Mouse (Mus musculus) liver, embryonic 12.5 days (tissue): Measurements from ENCODE around the gene Tpo. TPM values are rescaled to one million over a fixed set of nuclear protein-coding genes. Genes with fewer than 3 reads are reported as not detected.

Experiments
- ATAC-seq: fragments of 200-750 bp; cut with Nextera tagmentation; 2 replicates; pipeline ENCODE4 v1.8.0; 2017; ENCODE audit warnings: moderate number of reproducible peaks, mild to moderate bottlenecking, moderate library complexity
- H3K27ac ChIP-seq: fragments of 300-500 bp; sonication (generic); 2 replicates; pipeline ENCODE4 v1.5.1; 2016; ENCODE audit warnings: mild to moderate bottlenecking
- H3K27me3 ChIP-seq: fragments of 300-500 bp; sonication (generic); replicated peaks from 2 replicates; pipeline ENCODE4 v1.6.1; 2016; ENCODE audit warnings: mild to moderate bottlenecking, moderate library complexity
- H3K36me3 ChIP-seq: fragments of 300-500 bp; sonication (generic); 2 replicates; pipeline ENCODE4 v1.6.1; 2016; ENCODE audit warnings: mild to moderate bottlenecking, moderate library complexity
- H3K4me1 ChIP-seq: fragments of 300-500 bp; sonication (generic); 2 replicates; pipeline ENCODE4 v1.6.1; 2016
- H3K4me2 ChIP-seq: fragments of 300-500 bp; sonication (generic); 2 replicates; pipeline ENCODE4 v1.6.1; 2016; ENCODE audit warnings: mild to moderate bottlenecking, moderate library complexity
- H3K4me3 ChIP-seq: fragments of 300-500 bp; sonication (generic); 2 replicates; pipeline ENCODE4 v1.5.1; 2016; ENCODE audit warnings: mild to moderate bottlenecking, moderate library complexity
- H3K9ac ChIP-seq: fragments of 300-500 bp; sonication (generic); 2 replicates; pipeline ENCODE4 v1.6.1; 2016; ENCODE audit warnings: mild to moderate bottlenecking, moderate library complexity
- H3K9me3 ChIP-seq: fragments of 300-500 bp; sonication (generic); replicated peaks from 2 replicates; pipeline ENCODE4 v1.6.1; 2016; ENCODE audit warnings: mild to moderate bottlenecking, moderate library complexity
- WGBS: fragments of 180-500 bp; shearing (Covaris S2); methylation state at CpG from one replicate; pipeline ENCODE4 v1.1.7; 2016; ENCODE audit not compliant: insufficient replicate concordance; 5-methylcytosine and 5-hydroxymethylcytosine counted together
- polyA plus RNA-seq: library from polyadenylated mRNA; unstranded; fragments of >200 nt; fragmentation: Nextera tagmentation; extraction: Ambion mirVana; gene quantifications from 2 replicates; pipeline ENCODE4 v1.2.1, GENCODE M21; 2016

Gene Tpo
- polyA plus RNA-seq, 1 experiment from 2014 or later: not detected

DNA sequence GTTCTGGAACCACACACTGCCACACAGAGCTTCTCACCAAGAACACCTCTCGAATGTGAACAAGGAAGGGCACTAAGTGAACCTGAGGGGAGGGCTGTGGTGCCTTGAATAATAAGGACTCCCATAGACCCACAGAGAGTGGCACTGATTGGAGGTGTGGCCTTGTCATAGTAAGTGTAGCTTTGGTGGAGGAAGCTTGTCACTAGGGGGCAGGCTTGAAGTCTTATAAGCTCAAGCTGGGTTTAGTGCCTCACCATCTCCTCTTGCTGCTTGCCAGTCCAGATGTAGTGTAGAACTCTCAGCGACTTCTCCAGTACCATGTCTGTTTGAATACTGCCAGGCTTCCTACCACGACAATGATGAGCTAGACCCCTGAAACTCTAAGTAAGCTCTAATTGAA, 9.7 kb upstream of the Tpo start:
- no peaks in the 10 kb centered on the region for H3K36me3 ChIP-seq
- H3K9ac ChIP-seq: no peak overlapping the region
- H3K9me3 ChIP-seq: no peaks in the 10 kb centered on the region
- no peaks in the 10 kb centered on the region for H3K27me3 ChIP-seq
- ATAC-seq: no peak
- H3K4me2 ChIP-seq: no peak overlapping the region
- H3K27ac ChIP-seq: no peak overlapping the region
- no peak overlapping the region for H3K4me3 ChIP-seq
- no peaks in the 10 kb centered on the region for H3K4me1 ChIP-seq
- 38% methylated on average over 3 of the region's 3 CpGs for WGBS

DNA sequence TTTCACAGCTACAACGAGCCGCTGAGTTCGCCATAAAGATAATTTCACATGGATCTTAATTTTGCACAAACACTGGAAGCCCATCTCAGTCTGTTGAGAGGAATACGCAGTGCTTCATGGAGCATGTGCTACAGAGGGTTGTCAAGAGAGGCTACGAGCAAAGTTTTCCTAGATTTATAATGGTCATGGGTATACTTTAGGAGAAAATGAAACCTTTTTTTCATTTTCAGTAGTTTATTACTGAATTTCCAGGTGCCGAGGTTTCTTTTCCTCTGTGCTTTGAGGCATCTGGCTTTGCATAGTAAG, 3.1 kb downstream of the Tpo start:
- Histone ChIP-seq H3K27me3 (no peaks in the 10 kb centered on the region), H3K4me1 (no peaks in the 10 kb centered on the region), H3K4me2 (no peak overlapping the region), H3K9ac (no peak overlapping the region), H3K4me3 (no peak overlapping the region), H3K36me3 (no peaks in the 10 kb centered on the region), H3K27ac (no peak overlapping the region), H3K9me3 (no peaks in the 10 kb centered on the region)
- ATAC-seq: no peak
- 64% methylated on average over 6 of the region's 6 CpGs for WGBS

DNA sequence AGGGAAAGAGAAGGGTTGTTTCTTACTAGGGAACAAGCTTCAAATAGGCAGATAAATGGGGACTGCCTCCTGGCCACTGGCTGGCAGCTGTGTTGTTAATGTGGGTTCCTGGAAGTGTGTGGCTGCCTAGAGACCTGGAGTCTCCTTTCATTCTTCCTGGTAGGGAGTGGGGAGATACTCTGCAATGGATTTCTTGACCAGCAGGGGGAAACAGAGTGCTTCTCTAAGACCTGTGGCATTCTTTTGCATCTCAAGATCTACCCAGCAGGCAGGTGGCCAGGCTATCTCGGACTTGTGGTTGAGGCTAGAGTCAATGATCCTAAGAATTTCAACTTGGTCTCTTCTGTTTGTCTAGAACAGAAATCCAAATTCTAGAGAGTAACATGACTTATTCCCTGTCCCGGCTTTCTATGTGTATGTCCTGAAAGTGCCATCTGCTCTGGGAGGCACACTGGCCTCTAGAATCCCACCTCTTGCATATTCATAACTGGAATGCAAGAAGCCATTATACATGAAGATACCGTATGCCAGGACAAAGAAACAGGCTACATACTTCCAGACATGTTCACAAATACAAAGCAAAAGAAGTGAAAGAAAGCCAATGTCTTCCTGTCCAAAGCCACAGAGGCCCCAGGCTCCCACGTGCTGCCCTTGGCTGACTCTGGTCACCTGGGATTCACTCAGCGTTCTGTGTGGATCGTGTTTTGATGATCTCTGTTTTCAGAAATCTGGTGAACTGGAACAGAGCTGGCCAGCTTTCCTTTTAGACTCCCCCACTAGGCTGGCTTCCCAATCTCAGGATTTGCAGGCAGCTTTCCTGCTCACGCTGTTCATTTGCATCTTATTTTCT, 3.6 kb downstream of the Tpo start:
- Histone ChIP-seq H3K4me2 (no peak overlapping the region), H3K27ac (no peak overlapping the region), H3K9ac (no peak overlapping the region), H3K36me3 (no peaks in the 10 kb centered on the region), H3K9me3 (no peaks in the 10 kb centered on the region), H3K4me1 (no peaks in the 10 kb centered on the region), H3K4me3 (no peak overlapping the region), H3K27me3 (no peaks in the 10 kb centered on the region)
- no peak for ATAC-seq
- WGBS: 52% methylated on average over 7 of the region's 7 CpGs

DNA sequence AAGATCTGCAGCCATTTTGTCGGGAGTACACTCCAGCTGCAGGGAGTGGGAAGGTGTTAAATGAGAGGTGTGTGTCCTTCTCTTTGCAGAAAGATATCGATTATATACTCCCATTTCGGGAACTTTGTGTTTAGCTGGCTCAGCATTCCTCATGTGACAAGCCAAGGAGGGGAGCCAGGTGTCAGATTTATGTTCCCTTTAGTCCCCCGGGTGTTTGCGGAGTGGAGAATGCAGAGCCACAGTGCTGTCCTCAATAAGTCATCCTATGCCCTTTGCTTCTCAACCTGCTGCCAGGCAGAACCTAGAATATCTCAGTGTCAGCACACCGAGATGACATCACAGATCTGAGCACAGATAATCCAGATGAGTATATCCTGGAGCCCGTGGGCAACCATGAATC, 10.1 kb downstream of the Tpo start:
- no peak overlapping the region for H3K4me3 ChIP-seq
- H3K36me3 ChIP-seq: no peaks in the 10 kb centered on the region
- no peak overlapping the region for H3K4me2 ChIP-seq
- H3K4me1 ChIP-seq: no peaks in the 10 kb centered on the region
- ATAC-seq: no peak
- 58% methylated on average over 7 of the region's 7 CpGs for WGBS
- no peaks in the 10 kb centered on the region for H3K27me3 ChIP-seq
- no peaks in the 10 kb centered on the region for H3K9me3 ChIP-seq
- no peak overlapping the region for H3K27ac ChIP-seq
- no peak overlapping the region for H3K9ac ChIP-seq

DNA sequence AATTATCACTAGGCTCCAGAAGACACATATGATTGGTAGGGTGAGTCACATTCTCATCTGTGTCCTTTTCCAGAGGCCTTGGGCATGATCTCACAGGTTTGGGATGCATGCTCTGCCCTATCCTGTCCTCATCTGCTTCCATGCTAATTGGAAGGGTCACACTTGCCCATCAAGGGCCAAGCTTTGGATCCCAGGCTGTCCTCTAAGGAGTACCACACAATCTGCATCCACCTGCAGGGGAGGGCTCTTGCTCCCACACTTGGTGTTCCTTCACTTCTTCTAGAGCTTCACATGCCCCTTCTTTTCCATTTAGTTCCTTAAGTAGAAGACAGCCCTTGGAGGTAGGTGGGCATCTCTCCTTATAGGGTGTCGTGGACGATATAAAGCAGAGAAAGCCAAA, 20.2 kb downstream of the Tpo start:
- Histone ChIP-seq H3K9me3 (no peaks in the 10 kb centered on the region), H3K36me3 (no peaks in the 10 kb centered on the region), H3K27ac (no peak overlapping the region), H3K9ac (no peak overlapping the region), H3K4me1 (no peaks in the 10 kb centered on the region), H3K27me3 (no peaks in the 10 kb centered on the region), H3K4me3 (no peak overlapping the region), H3K4me2 (no peak overlapping the region)
- ATAC-seq: no peak
- WGBS: 59% methylated on average over 2 of the region's 2 CpGs

DNA sequence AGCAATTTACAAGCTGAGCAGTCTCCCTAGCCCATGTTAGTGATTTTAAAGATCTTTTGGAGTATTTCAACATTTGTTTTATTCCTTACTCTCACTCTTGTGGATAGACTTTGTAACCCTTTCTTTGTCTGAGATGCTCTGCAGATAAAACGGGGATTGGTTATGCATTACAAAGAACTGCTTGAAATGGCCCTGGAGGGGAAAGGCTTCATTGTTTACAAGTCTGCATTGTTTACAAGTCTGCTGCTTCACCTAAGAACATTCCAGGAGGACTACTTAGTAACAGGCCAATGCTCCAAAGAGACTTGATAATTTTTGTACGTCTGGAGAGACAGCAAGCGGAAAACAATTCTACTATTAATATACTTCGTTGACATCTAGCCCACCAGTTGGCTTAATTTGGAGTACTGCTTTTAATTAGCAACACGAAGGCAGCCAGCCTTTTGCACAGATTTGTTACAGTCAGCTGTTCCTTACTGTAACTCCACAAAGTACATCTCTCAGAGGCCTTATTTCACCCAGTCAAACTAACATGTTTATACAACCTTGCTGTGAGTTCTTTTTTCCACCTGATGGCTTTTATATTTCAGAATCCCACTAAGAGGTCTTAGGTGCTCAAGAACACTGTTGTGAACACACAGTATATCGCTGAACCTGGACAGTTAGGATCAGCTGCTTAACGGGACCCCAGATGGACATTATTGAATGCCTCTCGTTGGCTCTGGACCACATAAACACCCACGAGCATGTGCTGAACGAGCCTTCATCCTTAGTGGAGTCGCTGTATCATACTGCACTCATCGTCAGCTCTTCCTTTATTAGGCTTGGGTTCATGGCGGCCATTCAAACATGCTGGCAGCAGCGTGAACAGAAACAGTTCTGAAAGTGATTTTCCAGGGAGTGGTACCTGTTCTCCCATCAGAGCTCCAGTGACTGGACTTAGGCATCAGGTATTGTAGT, 22.5 kb downstream of the Tpo start:
- Histone ChIP-seq H3K27ac (no peak overlapping the region), H3K36me3 (no peaks in the 10 kb centered on the region), H3K9ac (no peak overlapping the region), H3K4me1 (no peaks in the 10 kb centered on the region), H3K4me3 (no peak overlapping the region), H3K27me3 (no peaks in the 10 kb centered on the region), H3K9me3 (no peaks in the 10 kb centered on the region), H3K4me2 (no peak overlapping the region)
- no peak for ATAC-seq
- 64% methylated on average over 14 of the region's 14 CpGs for WGBS

DNA sequence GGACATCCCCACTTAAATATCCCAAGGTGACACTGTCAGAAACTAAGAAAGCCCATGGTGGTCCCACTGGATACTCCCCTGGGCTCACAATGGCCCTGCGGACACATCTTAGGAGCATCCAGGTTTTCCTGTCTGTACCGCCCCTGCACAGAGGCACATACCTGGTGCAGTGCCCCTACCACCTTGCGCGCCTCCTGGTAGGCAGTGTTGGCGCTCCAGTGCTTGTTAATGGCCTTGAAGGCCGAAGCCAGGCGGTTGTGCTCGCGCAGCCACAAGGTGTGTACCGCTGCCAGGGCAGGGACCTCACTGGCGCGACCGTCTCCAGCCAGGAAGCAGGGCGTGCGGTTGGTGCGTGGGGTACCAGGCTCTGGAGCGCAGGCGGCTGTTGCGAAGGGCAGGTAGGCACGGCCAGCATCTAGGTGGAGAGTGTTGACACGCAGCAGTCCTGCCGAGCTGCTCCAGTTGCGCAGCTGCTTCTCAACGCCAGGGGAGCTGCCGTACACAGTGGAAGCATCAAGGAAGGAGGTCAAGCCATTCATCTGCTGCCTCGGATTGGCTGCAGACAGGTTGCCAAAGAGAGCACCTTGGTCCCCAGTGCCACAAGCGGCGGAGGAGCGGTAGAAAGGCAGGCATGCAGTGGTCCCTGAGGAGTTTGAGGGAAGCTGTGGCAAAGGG, 29.4 kb downstream of the Tpo start:
- no peak overlapping the region for H3K4me3 ChIP-seq

DNA sequence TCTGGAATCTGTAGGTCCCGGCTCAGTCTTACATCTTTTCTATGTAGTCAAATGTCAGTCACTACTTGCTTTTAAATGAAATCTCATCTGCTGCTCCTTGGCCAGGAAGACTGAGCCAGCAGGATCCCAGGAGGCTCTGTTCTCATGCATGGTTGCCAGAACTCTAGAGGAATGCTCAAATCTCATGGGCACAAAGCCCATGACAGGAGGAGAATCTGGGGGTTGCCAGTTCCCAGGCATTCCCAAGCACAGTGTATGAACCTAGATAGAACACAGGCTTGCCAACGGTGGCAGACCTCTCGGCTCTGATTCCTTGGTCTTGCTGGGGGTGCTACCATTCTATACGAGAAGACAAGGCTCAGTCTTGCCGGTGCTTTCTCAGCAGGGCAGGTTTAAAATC, 40.3 kb downstream of the Tpo start:
- no peak overlapping the region for H3K9ac ChIP-seq
- no peak for ATAC-seq
- no peak overlapping the region for H3K27ac ChIP-seq
- WGBS: 71% methylated on average over 5 of the region's 5 CpGs
- H3K4me3 ChIP-seq: no peak overlapping the region
- H3K9me3 ChIP-seq: 0 out of 2 replicates have a peak, but pooled peaks cover 3% of the 10 kb centered on the region
- no peaks in the 10 kb centered on the region for H3K36me3 ChIP-seq
- no peaks in the 10 kb centered on the region for H3K4me1 ChIP-seq
- no peaks in the 10 kb centered on the region for H3K27me3 ChIP-seq
- H3K4me2 ChIP-seq: no peak overlapping the region

More for the DNA sequence above, 29.4 kb downstream of the Tpo start:
- no peak for ATAC-seq
- H3K9ac ChIP-seq: no peak overlapping the region
- no peaks in the 10 kb centered on the region for H3K4me1 ChIP-seq
- no peaks in the 10 kb centered on the region for H3K36me3 ChIP-seq
- peaks cover 7% of the 10 kb centered on the region for H3K27me3 ChIP-seq
- H3K4me2 ChIP-seq: no peak overlapping the region
- no peaks in the 10 kb centered on the region for H3K9me3 ChIP-seq
- no peak overlapping the region for H3K27ac ChIP-seq
- 25% methylated on average over 29 of the region's 29 CpGs for WGBS

DNA sequence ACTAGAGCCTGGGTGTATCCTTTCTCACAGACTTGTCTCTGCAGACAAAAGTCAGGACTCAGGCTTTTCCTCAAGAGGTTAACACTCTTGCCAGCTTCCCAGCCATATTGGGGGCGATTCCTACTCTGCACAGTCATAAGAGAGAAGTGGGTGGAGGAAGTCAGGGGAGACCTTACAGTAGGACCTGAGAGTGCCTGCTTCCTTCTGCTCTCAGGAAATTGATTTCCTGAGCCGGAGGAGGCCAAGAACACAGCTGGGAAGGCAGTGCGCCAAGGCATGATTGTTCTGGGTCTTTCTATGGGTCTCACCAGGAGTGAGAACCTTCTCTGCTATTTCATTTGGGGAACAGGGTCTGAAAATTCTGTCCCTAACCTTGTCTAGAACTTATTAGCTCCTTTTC, 48.5 kb downstream of the Tpo start:
- Histone ChIP-seq H3K4me2 (no peak overlapping the region), H3K36me3 (no peaks in the 10 kb centered on the region), H3K9ac (no peak overlapping the region), H3K9me3 (no peaks in the 10 kb centered on the region), H3K4me1 (no peaks in the 10 kb centered on the region), H3K4me3 (no peak overlapping the region), H3K27me3 (no peaks in the 10 kb centered on the region), H3K27ac (no peak overlapping the region)
- ATAC-seq: no peak
- 50% methylated on average over 3 of the region's 3 CpGs for WGBS

DNA sequence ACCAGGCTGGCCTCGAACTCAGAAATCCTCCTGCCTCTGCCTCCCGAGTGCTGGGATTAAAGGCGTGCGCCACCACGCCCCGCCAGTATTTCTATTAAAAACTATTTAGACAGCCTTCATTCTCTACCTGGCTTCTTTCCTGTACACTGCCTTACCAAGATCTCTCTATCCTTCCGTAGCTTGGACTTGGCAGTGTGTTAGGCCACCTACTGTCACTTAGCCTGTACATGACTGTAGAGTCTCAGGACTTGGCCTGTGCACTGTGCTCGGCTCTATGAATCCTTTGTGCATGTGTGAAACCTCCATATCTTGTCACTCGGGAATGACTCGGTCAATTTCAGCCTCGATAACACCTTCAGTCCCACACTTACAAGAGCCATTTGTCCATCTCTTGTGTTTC, 55.4 kb downstream of the Tpo start:
- no peaks in the 10 kb centered on the region for H3K27me3 ChIP-seq
- H3K36me3 ChIP-seq: no peaks in the 10 kb centered on the region
- no peak for ATAC-seq
- H3K9me3 ChIP-seq: no peaks in the 10 kb centered on the region
- WGBS: 73% methylated on average over 11 of the region's 11 CpGs
- no peak overlapping the region for H3K4me2 ChIP-seq
- no peak overlapping the region for H3K27ac ChIP-seq
- H3K4me3 ChIP-seq: no peak overlapping the region
- no peaks in the 10 kb centered on the region for H3K4me1 ChIP-seq
- H3K9ac ChIP-seq: no peak overlapping the region

DNA sequence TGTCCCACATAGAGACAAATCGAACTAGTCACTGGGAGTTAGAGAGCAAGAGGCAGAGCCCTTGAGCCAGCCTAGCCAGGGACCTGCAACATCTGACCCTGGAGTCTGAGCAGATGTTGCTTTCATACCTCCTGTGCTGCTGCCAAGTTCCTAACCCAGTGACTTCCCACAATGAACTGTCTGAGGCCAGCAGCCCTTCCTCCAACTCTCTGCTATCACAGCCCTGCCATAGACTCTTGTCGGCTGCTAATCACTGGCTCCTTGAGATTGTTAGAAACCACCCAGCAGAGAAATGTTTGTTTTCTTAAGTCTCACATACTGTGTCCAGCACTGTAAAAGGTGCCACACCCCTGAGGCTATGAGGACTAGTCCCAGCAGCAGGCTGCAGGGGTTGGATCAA, 56.1 kb downstream of the Tpo start:
- Histone ChIP-seq H3K4me3 (no peak overlapping the region), H3K36me3 (no peaks in the 10 kb centered on the region), H3K27ac (no peak overlapping the region), H3K27me3 (no peaks in the 10 kb centered on the region), H3K4me1 (no peaks in the 10 kb centered on the region), H3K9ac (no peak overlapping the region), H3K9me3 (no peaks in the 10 kb centered on the region), H3K4me2 (no peak overlapping the region)
- WGBS: 60% methylated on average over 2 of the region's 2 CpGs
- no peak for ATAC-seq

DNA sequence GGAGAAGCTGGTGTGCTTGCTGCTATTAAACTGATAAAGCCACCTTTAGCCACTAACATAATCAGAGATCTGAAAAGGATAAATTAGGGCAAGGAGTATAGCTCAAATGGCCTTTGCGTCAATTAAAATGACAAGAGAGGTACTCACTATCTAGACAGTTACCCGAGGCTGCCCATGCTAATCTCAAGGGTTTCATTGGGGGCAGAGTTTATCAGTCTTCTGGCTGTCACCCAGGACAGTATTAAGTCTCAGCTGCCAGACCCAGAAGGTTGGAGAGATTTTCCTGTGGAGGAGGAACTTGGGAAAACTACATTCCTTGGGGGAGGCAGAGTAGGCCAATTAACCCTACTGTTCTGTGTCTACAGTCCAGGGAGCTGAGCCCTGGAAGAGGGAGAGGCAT, 63.1 kb downstream of the Tpo start:
- Histone ChIP-seq H3K4me1 (no peaks in the 10 kb centered on the region), H3K4me2 (no peak overlapping the region), H3K36me3 (no peaks in the 10 kb centered on the region), H3K27ac (no peak overlapping the region), H3K9ac (no peak overlapping the region), H3K9me3 (no peaks in the 10 kb centered on the region), H3K27me3 (no peaks in the 10 kb centered on the region), H3K4me3 (no peak overlapping the region)
- WGBS: 36% methylated on average over 2 of the region's 2 CpGs
- no peak for ATAC-seq
